Mouse (Mus musculus) forebrain, embryonic 13.5 days (tissue): ENCODE measurements at regions not wholly inside any gene's neighbourhood (a gene's known extent, or its start where the extent isn't known, plus 50 kb on each side); places are given as distances from the start of the nearest gene placed in this dataset.
A peak's percentile ranks its signal among the peaks of the same experiment; 100 is the strongest.
"Not testable (repeated sequence)": the region's sequence is repeated elsewhere in the genome, so short reads cannot be mapped to it uniquely, and the experiment has no call there.

Experiments
- ATAC-seq: fragments of 200-750 bp; cut with Nextera tagmentation; 2 replicates; pipeline ENCODE4 v1.8.0; 2017
- H3K27ac ChIP-seq: fragments of 300-500 bp; sonication (generic); 2 replicates; pipeline ENCODE4 v1.5.1; 2015; ENCODE audit warnings: inconsistent platforms, mild to moderate bottlenecking, moderate library complexity
- H3K27me3 ChIP-seq: fragments of 300-500 bp; sonication (generic); 2 replicates; pipeline ENCODE4 v1.6.1; 2015; ENCODE audit warnings: mild to moderate bottlenecking, inconsistent platforms
- H3K36me3 ChIP-seq: fragments of 300-500 bp; sonication (generic); 2 replicates; pipeline ENCODE4 v1.6.1; 2015; ENCODE audit warnings: mild to moderate bottlenecking, inconsistent platforms; ENCODE audit not compliant: poor library complexity, severe bottlenecking
- H3K4me1 ChIP-seq: fragments of 300-500 bp; sonication (generic); 2 replicates; pipeline ENCODE4 v1.6.1; 2015; ENCODE audit warnings: inconsistent platforms
- H3K4me2 ChIP-seq: fragments of 300-500 bp; sonication (generic); 2 replicates; pipeline ENCODE4 v1.6.1; 2015; ENCODE audit warnings: inconsistent platforms, mild to moderate bottlenecking, moderate library complexity
- H3K4me3 ChIP-seq: fragments of 300-500 bp; sonication (generic); 2 replicates; pipeline ENCODE4 v1.5.1; 2015; ENCODE audit warnings: mild to moderate bottlenecking, inconsistent platforms
- H3K9ac ChIP-seq: fragments of 300-500 bp; sonication (generic); 2 replicates; pipeline ENCODE4 v1.6.1; 2015; ENCODE audit warnings: mild to moderate bottlenecking, inconsistent platforms
- H3K9me3 ChIP-seq: fragments of 300-500 bp; sonication (generic); replicated peaks from 2 replicates; pipeline ENCODE4 v1.6.1; 2016; ENCODE audit warnings: inconsistent platforms
- WGBS: fragments of 180-500 bp; shearing (Covaris S2); methylation state at CpG from one replicate; pipeline ENCODE4 v1.1.7; 2015; 5-methylcytosine and 5-hydroxymethylcytosine counted together

- no peak overlapping the region for H3K4me3 ChIP-seq
- H3K27ac ChIP-seq = no peak overlapping the region
- no peaks in the 10 kb centered on the region for H3K36me3 ChIP-seq
- 92% methylated on average over 2 of the region's 2 CpGs for WGBS
- H3K27me3 ChIP-seq = no peaks in the 10 kb centered on the region
- H3K4me2 ChIP-seq = no peak overlapping the region
- H3K9ac ChIP-seq = no peak overlapping the region
- H3K9me3 ChIP-seq = no peaks in the 10 kb centered on the region
- H3K4me1 ChIP-seq = no peaks in the 10 kb centered on the region
- no peak for ATAC-seq
Observed at GRCm38 (mm10) chr4:67141896-67142295, 314.5 kb downstream of the Tlr4 start.

- no peak for ATAC-seq
- Histone ChIP-seq H3K9me3 (no peaks in the 10 kb centered on the region), H3K4me2 (no peak overlapping the region), H3K27me3 (no peaks in the 10 kb centered on the region), H3K4me1 (no peaks in the 10 kb centered on the region), H3K4me3 (no peak overlapping the region), H3K27ac (no peak overlapping the region), H3K9ac (no peak overlapping the region), H3K36me3 (no peaks in the 10 kb centered on the region)
- WGBS = 65% methylated on average over 2 of the region's 2 CpGs
Observed at GRCm38 (mm10) chr4:67148521-67148920, 321.1 kb downstream of the Tlr4 start.

- H3K36me3 ChIP-seq = no peaks in the 10 kb centered on the region
- H3K27ac ChIP-seq = no peak overlapping the region
- no peak overlapping the region for H3K4me2 ChIP-seq
- H3K4me1 ChIP-seq = no peaks in the 10 kb centered on the region
- ATAC-seq = no peak
- H3K4me3 ChIP-seq = no peak overlapping the region
- no peak overlapping the region for H3K9ac ChIP-seq
- H3K9me3 ChIP-seq = no peaks in the 10 kb centered on the region
- 75% methylated on average over 3 of the region's 3 CpGs for WGBS
- H3K27me3 ChIP-seq = no peaks in the 10 kb centered on the region
Observed at GRCm38 (mm10) chr4:67162673-67163072, 335.3 kb downstream of the Tlr4 start.

GRCm38 (mm10) chr4:67167720-67168119 is 340.3 kb downstream of the Tlr4 start:
- ATAC-seq = no peak
- Histone ChIP-seq H3K4me1 (no peaks in the 10 kb centered on the region), H3K9me3 (no peaks in the 10 kb centered on the region), H3K27me3 (no peaks in the 10 kb centered on the region), H3K9ac (no peak overlapping the region), H3K36me3 (no peaks in the 10 kb centered on the region), H3K4me3 (no peak overlapping the region), H3K4me2 (no peak overlapping the region), H3K27ac (no peak overlapping the region)
- WGBS = 77% methylated on average over 5 of the region's 5 CpGs

GRCm38 (mm10) chr4:67187725-67188510 is 360.5 kb downstream of the Tlr4 start:
- ATAC-seq = no peak
- Histone ChIP-seq H3K27me3 (no peaks in the 10 kb centered on the region), H3K4me3 (no peak overlapping the region), H3K4me2 (no peak overlapping the region), H3K4me1 (no peaks in the 10 kb centered on the region), H3K9me3 (no peaks in the 10 kb centered on the region), H3K27ac (no peak overlapping the region), H3K9ac (no peak overlapping the region), H3K36me3 (no peaks in the 10 kb centered on the region)
- WGBS = 77% methylated on average over 2 of the region's 2 CpGs

- H3K4me3 ChIP-seq = no peak overlapping the region
- ATAC-seq = no peak
- no peaks in the 10 kb centered on the region for H3K36me3 ChIP-seq
- H3K27ac ChIP-seq = no peak overlapping the region
- no peaks in the 10 kb centered on the region for H3K4me1 ChIP-seq
- no peak overlapping the region for H3K9ac ChIP-seq
- H3K9me3 ChIP-seq = no peaks in the 10 kb centered on the region
- H3K27me3 ChIP-seq = no peaks in the 10 kb centered on the region
- H3K4me2 ChIP-seq = no peak overlapping the region
Observed at GRCm38 (mm10) chr4:67190536-67190935, 363.2 kb downstream of the Tlr4 start.

- H3K36me3 ChIP-seq = no peaks in the 10 kb centered on the region
- no peaks in the 10 kb centered on the region for H3K27me3 ChIP-seq
- no peak for ATAC-seq
- no peak overlapping the region for H3K4me2 ChIP-seq
- 84% methylated on average over 4 of the region's 4 CpGs for WGBS
- no peak overlapping the region for H3K4me3 ChIP-seq
- H3K9ac ChIP-seq = no peak overlapping the region
- H3K9me3 ChIP-seq = no peaks in the 10 kb centered on the region
- no peak overlapping the region for H3K27ac ChIP-seq
- no peaks in the 10 kb centered on the region for H3K4me1 ChIP-seq
Observed at GRCm38 (mm10) chr4:67194425-67194824, 367.0 kb downstream of the Tlr4 start.

- Histone ChIP-seq H3K4me3 (no peak overlapping the region), H3K4me2 (no peak overlapping the region), H3K9ac (no peak overlapping the region), H3K27me3 (no peaks in the 10 kb centered on the region), H3K27ac (no peak overlapping the region), H3K36me3 (no peaks in the 10 kb centered on the region), H3K4me1 (no peaks in the 10 kb centered on the region), H3K9me3 (no peaks in the 10 kb centered on the region)
- ATAC-seq = no peak
- 93% methylated on average over 5 of the region's 5 CpGs for WGBS
Observed at GRCm38 (mm10) chr4:67196907-67197306, 369.5 kb downstream of the Tlr4 start.

GRCm38 (mm10) chr4:67208406-67208805 is 381.0 kb downstream of the Tlr4 start:
- not testable (repeated sequence) for H3K4me3 ChIP-seq, H3K36me3 ChIP-seq, H3K9me3 ChIP-seq, H3K27me3 ChIP-seq, H3K4me2 ChIP-seq, H3K4me1 ChIP-seq, H3K27ac ChIP-seq, ATAC-seq, H3K9ac ChIP-seq

GRCm38 (mm10) chr4:67213363-67213762 is 386.0 kb downstream of the Tlr4 start:
- Histone ChIP-seq H3K9ac (no peak overlapping the region), H3K4me2 (no peak overlapping the region), H3K36me3 (no peaks in the 10 kb centered on the region), H3K9me3 (no peaks in the 10 kb centered on the region), H3K27me3 (no peaks in the 10 kb centered on the region), H3K4me3 (no peak overlapping the region), H3K4me1 (no peaks in the 10 kb centered on the region), H3K27ac (no peak overlapping the region)
- 61% methylated on average over 1 of the region's 1 CpGs for WGBS
- ATAC-seq = peak; percentile 45; the same call in 1 of the 2 replicates

- Histone ChIP-seq H3K9me3 (no peaks in the 10 kb centered on the region), H3K27me3 (no peaks in the 10 kb centered on the region), H3K4me1 (no peaks in the 10 kb centered on the region), H3K27ac (no peak overlapping the region), H3K4me3 (no peak overlapping the region), H3K36me3 (no peaks in the 10 kb centered on the region), H3K4me2 (no peak overlapping the region), H3K9ac (no peak overlapping the region)
- no peak for ATAC-seq
Observed at GRCm38 (mm10) chr4:67224533-67224932, 397.1 kb downstream of the Tlr4 start.

- Histone ChIP-seq H3K27ac (no peak overlapping the region), H3K4me1 (no peaks in the 10 kb centered on the region), H3K27me3 (no peaks in the 10 kb centered on the region), H3K4me3 (no peak overlapping the region), H3K9me3 (no peaks in the 10 kb centered on the region), H3K4me2 (no peak overlapping the region), H3K9ac (no peak overlapping the region), H3K36me3 (no peaks in the 10 kb centered on the region)
- no peak for ATAC-seq
- WGBS = 50% methylated on average over 3 of the region's 3 CpGs
Observed at GRCm38 (mm10) chr4:67229214-67229613, 401.8 kb downstream of the Tlr4 start.

- H3K9ac ChIP-seq = no peak overlapping the region
- H3K27me3 ChIP-seq = no peaks in the 10 kb centered on the region
- H3K4me3 ChIP-seq = no peak overlapping the region
- no peak overlapping the region for H3K4me2 ChIP-seq
- no peak overlapping the region for H3K27ac ChIP-seq
- WGBS = 90% methylated on average over 4 of the region's 4 CpGs
- H3K9me3 ChIP-seq = no peaks in the 10 kb centered on the region
- H3K4me1 ChIP-seq = no peaks in the 10 kb centered on the region
- no peak for ATAC-seq
- no peaks in the 10 kb centered on the region for H3K36me3 ChIP-seq
Observed at GRCm38 (mm10) chr4:67273553-67273952, 446.2 kb downstream of the Tlr4 start.
